Mouse (Mus musculus): ENCODE measurements at regions not wholly inside any gene's neighbourhood (a gene's known extent, or its start where the extent isn't known, plus 50 kb on each side); places are given as distances from the start of the nearest gene placed in this dataset.
A peak's percentile ranks its signal among the peaks of the same experiment; 100 is the strongest.

DNA sequence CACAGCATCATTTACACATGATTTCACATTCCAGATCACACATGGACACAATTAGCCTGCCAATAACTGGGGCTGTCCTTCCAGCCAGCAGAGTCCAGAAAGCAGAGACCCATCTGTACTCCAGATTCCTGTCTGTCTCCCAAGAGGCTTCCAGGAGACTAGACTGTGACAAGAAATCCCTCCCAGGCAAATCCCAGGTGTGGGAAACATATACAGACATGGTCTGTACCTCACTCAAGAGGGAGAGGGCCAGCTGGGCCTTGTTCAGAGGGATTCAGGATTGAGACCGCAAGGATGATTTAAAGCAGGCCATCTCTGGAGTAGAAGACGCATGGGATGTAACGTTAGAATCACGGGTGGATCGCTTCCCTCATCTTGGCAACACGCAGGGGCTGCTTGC is 182.7 kb upstream of the Prr30 start:
- ATAC-seq (ENCODE audit: low TSS enrichment) = no peak

DNA sequence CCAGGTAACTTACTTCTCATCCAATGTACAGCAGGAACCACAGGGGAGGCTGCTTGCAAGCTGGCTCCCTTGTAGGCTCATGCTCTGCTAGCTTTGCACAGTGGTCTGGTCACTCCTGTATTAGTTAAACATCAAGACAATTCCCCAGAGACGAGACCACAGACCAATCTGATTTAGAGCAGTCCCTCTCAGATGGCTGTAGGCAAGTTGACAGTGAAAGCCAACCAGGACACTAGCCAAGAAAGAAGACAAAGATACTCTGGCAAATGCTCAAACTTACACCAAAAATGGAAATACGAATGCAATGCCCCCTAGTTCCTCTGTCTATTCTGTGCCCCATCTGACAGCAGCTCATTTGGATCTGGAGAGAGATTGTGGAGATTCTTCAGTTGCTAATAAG is 181.8 kb upstream of the Prr30 start:
- ATAC-seq (ENCODE audit: low TSS enrichment) = no peak

DNA sequence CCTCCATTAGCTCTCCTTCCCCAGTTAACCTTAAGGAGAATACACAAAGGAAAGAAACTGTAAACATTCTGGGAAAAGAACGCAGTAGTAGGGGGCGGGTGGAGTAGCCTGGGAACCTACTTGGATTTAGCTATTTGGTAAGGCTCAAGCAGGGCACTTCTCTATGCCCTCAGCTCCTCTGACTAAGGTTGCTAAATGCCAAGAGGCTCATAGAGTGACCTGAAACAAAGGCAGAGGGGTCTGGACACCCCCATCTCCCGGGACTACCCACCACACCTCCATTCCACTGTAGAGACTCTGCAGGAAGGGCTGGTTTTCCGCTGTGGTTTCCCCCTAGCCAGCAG is 179.5 kb upstream of the Prr30 start:
- ATAC-seq (ENCODE audit: low TSS enrichment) = peak; percentile 18; the same call in 1 of the 2 replicates

DNA sequence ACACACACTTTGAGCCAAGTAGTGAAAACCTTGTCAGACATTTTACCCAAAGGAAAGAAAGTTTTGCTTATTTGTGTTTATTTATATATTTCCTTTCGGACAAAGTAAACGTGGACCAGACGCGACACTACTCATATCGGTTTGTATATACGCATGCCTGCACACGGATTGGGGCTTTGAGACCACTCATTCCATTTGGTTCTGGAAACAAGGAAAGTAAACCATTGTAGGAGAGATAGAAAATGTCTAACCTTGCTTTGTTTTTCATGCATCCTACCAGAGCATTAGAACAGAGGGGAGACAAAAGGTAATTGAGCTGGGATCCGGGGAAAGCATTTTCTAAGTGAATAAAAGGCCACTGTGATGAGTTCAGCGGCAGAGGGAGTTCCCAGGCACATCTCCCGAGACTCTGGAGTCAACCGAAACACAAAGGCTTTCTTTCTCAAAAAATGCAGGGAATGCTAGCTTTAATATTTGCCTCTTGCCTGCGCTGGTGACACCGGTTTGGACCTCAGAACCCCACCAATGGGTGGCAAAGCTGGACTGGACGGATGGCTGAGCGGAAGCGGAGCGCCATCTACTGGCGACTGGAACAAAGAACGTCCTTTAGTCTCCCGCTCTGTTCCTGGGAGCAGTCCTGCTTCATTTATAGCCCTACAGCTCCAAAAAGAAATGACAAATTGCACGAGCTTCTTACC is 179.0 kb upstream of the Prr30 start:
- peak; percentile 97 for ATAC-seq (ENCODE audit: low TSS enrichment)

DNA sequence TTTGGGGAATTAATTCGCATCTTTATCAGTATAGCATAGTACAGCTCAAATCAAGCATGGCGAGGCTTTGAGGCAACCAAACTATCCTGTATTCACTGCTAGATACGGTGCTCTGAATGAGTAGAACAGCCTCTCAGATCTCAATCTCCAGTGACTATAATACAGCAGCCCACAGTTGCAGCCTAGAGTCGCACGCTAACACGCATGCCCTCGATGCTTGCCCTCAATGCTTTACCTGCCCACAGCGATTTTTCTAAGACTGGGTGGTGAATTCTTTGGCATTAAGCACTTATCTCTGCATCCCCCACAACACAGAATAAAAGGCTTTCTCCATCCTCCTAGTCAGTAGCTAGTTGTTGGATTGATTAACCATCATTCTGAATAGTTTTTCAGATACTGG is 178.4 kb upstream of the Prr30 start:
- ATAC-seq (ENCODE audit: low TSS enrichment) = no peak

DNA sequence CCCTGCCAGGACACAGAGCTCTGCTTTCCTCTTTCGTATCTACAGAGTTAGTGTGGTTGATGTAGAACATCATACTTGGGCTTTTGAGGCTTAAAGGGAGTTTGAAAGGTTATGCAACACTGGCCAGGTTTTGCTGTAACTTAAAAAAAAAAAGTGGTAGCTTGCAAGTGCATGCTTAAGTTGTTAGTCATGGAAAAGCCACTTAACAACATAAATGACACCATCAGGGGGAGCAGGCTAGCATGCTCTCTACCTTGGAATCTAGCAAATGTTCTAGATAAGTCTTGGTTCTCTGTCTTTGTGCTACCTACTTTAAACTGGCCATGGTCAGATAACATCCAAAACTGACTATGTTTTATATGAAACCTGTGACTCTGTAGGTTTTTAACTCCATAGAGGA is 176.6 kb upstream of the Prr30 start:
- ATAC-seq (ENCODE audit: low TSS enrichment) = no peak

DNA sequence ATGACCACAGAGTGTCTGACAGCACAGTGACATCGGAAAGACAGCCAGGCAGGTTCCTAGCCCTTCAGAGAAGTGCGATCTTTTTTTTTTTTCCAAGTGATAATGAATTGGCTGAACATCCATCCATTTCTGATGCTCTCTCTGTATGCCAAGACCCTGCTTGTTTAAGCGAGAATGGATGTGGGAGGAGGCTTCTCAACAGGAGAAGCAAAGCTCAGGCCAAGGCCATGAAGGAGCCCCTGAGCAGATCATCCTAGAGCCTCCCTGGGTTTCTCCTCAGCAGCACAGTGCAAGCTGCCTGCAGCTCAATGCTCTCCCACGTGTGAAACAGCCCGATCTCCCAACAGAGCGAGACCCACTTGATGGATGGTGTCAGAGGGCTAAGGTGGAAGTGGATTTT is 175.7 kb upstream of the Prr30 start:
- ATAC-seq (ENCODE audit: low TSS enrichment) = no peak

DNA sequence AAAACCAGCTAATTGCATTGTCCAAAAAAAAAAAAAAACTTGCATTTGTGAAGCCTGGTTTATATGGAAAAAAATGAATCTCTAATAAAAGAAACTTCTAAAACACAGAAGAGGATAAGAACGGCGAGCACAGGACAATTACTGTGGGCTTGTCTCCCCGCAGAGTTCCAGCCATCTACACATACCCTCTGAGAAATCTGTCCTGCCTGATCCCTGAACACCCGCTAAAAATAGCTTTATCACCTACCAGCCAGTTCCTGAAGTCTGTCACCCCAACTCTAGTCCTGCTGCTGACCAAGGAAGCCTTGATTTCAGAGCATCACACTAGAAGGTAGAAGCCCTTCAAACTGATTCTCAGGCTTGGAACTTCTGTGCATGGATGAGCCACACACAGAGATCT is 173.7 kb upstream of the Prr30 start:
- no peak for ATAC-seq (ENCODE audit: low TSS enrichment)

DNA sequence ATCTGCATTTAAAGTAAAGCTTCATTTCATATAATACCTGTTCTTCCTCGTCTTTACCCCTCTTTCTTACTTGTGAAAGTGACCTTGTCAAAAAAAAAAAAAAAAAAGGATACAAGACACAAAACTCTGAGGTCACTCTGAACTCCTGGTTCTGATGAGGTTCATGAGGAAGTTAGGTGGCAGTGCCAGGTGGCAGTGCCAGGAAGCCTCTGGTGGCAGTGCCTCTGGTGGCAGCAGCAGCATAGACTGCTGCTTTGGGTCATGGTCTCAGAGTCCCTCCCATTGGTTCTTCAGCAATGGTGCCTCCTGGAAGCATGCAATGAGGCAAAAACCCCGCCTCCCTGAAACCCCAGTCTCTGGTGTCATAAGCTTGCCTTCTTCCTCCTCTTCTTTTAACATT is 159.7 kb upstream of the Prr30 start:
- ATAC-seq (ENCODE audit: low TSS enrichment) = no peak

DNA sequence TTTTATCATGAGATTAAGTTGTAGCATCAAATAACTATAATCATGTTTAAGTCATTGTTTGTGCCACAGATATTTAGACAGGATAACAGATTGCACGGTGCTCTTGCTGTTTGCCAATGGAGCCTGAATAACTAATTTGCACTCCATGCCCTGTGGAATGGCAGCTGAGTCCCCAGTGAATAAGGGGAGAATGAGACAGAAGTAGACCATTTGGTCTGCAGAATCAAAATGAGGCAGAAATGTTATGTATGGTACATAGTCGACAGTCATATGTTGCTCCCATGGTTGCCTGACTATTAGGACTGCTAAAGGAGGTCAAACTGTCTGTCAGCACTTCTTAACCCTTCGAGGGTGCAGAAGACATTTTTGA is 152.9 kb upstream of the Prr30 start:
- ATAC-seq (ENCODE audit: low TSS enrichment) = no peak

DNA sequence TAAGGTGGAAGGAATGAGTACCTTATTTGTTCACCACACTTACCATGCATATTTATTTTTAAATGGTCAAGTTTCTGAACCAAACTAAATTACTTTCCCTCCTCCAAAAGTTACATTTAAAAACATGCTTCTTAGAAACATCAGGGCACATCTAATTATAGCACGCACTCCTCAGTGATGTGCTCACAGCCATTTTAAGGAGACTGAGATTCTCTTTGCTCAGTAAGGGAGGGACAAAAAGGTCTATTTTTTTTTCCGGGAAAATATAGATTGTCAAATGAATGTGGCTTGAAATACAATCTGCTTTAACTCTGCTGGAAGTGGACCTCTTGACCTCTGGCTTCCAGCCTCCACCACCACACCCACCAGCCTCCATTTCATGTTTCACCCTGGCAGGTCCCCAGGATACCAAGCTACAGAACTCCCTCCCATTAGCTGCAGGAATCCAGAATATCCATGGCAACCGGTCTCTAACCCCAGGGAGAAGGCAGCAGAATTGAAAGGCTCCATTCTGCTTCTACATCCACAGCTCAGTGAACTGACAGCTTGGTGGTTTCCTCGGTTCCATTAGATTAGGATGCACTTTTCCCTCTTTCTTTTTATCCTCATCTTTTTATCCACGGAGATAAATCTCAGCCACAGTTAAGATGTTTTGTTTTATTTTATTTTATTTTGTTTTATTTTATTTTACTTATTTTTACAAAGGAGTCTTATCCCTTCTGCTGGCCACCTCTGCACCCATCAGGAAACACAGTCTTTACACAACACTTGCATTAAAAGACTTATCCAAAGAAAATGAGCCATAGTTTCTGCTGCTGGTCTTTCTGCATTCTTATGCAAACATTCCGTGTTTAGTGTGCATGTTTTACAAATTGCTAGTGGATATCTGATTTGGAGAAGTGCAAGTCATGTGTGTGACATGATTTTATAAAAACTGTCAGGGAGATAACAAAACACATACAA is 152.2 kb upstream of the Prr30 start:
- ATAC-seq (ENCODE audit: low TSS enrichment) = peak; percentile 82

DNA sequence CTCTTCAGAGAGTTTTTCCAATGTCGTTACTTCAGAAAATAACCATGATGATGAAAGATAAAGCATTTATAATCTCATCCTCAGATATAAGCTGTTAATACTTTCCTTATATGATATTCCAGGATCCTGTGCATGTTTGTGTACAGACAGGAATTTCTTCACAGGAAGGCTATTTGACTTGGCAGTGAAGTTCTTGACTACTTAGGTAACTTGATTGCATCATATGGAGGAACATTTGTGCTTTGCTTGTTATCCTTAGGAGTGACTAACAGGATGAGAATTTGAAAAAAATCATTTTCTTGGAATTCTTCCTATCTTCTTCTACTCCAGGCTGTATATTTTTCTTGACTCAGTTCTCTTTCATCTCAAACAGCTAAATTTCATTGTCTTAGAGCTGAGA is 140.2 kb upstream of the Prr30 start:
- no peak for ATAC-seq (ENCODE audit: low TSS enrichment)

DNA sequence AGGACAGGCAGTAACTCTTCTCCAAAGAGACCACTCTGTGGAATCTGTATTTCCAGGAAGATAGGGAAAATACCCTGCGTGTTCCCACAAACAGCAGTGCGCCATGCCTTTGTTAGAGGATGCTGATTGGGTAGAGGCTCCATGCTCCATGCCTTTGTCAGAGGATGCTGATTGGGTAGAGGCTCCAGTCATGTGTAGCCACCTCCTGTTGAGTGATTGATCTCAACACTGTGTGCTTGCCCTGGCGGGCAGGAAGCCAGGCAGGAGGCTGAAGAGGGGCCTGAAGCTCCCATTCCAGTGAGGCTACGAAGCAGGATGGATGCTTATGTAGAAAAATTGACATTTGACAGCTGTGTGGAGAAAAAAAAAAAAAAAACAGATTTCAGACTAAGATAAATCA is 131.9 kb upstream of the Prr30 start:
- no peak for ATAC-seq (ENCODE audit: low TSS enrichment)

DNA sequence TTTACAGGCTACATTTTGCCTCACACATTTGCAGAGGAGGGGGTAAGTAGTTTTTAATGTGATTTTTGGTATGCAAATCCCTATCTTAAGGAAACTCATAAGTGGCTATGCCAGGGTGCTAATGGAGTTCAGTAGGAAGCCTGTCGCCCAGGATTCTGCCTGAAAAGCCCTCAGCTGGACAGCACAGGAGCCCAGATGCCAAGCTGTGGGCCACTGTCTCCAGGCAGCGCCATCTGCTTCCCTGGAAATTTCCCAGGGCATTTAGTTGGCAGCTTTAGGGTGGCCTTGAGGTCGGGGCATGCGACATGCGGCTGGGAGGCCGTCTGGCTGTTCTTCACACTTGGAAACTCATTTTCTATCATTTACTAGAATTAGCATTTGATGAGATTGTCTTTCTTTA is 127.3 kb upstream of the Prr30 start:
- no peak for ATAC-seq (ENCODE audit: low TSS enrichment)

DNA sequence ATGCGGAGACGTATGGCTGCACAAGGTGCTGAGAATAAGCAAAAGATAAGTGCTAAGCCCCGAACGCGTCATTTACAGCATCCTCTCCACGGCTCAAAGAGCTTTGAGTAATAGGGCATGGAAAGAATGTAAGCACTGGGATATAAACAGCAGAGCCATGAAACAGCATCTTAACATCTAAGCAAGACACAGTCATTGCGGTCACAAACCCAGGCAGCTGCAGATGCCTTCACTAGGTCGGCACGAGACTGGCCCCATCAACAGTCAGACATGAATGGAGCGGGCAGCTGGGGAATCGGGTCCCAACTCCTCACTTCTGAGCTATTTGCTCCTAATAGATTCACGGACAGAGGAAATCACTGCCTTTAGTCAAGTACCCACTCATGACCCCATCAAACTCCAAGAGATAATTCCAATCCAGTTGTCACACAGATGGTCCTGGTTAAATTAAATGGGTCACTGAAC is 126.4 kb upstream of the Prr30 start:
- ATAC-seq (ENCODE audit: low TSS enrichment) = no peak

DNA sequence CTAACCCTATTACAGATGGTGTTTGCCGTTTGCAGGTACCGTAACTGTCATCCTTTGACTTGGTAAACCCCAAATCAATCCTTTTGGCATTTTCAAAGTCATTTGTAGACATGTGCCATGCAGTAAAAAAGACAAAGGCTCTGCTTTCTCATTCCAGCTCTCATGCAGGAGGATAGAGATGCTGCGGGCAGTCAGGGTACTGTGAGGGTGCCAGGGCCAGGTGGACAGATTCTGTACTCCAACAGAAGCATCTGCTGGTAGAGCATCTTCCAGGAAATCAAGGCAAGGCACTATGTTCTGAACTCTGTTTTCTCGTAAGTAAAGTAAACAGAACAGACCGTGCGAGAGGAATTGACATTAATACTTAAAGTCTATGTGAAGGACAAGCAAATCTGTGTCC is 123.2 kb upstream of the Prr30 start:
- ATAC-seq (ENCODE audit: low TSS enrichment) = no peak

DNA sequence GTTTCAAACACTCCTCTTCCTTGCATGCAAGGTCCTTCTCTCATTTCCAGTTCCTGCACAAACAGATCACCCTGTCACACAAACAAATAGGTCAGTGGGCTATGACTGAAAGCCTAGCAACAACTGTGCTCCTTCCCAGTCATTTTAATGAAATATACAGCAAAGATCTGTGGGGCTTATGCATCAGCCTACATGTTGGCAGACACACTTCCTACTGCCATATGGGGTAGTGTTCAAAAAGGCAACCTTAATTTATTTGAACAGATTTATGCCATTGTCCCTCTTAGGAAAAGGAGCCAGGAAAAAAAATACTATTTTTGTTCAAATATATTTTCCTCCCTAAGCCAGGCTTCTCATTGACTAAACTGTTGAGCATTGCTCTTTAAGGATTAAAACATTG is 107.8 kb upstream of the Prr30 start:
- peak; percentile 83 for ATAC-seq (ENCODE audit: low TSS enrichment)

DNA sequence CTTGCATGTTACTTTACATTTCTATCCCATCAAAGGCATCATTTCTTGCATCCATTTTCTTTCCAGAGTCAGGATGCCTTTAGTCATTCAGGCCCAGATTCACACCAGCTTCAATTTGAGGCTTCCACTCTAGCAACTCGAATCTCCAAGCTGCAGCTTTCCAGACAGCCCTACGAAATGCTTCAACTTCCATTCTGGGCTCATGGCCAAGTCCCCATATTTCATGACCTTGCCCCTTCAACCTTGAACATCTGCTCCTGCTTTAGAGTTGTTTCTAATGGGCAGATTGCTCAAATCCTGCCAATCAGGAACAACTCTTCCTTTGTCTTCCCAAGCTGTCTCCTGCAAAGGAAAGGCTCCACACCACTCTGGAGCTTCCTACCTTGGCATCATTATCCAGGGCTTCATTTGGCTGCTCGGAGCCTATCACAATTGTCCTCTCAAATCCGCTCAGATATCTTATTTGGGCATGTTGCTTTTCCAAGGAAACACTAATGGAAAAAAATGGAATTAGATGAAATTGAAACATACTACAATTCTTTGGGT is 104.4 kb upstream of the Prr30 start:
- ATAC-seq (ENCODE audit: low TSS enrichment) = no peak

DNA sequence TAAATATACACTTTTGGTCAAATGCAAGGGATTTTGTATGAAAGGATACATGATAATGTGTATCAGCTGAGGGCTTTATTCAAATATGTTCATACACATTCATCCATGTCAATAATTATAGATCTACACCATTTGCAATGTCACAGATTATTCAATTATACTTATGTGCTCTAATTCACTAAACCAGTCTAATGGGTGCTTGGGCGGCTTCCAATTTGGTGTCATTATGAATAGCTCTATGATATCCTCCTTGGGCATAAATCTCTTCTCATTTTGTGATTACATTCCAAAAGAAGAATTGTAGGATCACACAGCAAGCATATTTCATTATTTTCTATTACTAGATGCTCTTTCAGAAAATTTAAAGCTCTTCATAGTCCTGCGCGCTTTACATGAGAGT is 97.7 kb upstream of the Prr30 start:
- ATAC-seq (ENCODE audit: low TSS enrichment) = no peak

DNA sequence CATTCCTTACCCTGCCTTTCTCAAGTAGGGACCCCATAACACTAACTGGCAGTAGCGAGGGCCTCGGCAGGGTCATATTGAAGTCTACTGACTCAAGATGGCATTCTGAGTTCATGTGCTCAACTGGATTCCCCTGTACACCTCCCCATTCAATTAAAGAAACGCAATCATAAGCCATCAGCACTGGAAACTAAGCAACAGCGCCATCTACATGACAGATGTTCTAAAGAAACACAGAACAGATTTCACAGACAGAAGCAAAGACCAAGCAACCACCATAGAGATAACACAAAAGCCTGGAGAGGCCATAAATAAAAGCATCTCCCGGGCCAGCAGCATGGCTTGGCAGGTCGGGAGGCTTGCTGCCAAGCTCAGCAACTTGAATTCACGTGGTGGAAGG is 94.6 kb upstream of the Prr30 start:
- peak; percentile 99 for ATAC-seq (ENCODE audit: low TSS enrichment)

DNA sequence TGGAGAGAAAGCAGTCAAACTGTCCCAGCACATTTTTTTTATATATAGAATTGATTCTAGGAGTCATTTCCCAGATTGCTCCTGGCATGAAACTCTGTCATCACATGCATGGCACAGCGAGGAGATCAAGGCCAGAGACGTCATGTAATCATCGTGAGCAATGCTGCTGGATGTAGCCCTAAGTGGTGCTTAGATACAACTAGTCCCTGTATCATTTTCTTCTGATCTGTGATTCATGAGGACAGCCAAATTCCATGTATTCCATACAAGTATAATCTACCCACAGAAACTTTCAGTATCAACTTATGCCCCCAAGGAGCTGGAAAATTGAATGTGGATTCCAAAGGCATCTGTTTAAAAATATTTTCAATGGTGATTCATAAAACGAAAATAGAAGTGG is 87.6 kb upstream of the Prr30 start:
- no peak for ATAC-seq (ENCODE audit: low TSS enrichment)

DNA sequence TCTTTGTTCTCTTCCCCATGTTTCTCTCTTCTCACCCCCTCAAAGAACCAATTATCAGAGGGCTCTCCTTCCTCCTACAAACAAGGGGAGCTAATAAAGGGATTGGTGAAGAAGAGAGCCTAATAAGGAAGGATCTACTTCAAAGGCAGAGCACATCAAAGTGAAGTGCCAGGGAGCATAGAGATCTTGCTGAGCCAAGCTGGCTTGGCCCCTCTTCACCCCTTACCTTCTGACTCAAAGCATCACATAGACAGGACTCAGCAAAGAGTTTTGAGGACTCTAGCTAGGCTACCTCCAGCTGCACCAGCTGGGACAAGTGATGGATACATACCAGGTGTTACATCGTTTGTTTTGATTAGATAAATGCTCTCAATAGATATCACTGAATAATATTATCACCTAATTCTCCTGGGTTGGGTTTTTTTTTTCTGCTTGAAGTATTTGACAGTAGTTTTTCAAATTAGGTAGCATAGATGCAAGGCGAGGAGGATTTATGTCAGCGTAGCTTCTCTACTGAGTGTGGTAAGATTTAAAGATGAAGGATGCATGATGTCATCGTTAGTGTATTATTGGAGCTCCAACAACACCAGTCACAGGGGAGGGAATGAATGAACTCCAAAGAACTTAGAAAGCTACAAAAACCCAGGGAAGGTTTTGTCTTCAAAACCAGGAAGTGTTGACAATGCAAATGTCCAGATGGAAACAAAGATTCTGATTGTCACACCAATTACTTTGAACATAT is 69.1 kb upstream of the Prr30 start:
- 0 out of 2 replicates have a peak, but pooled peaks have one; percentile 16 for ATAC-seq (ENCODE audit: low TSS enrichment)
